ENCODE assay signal across 24 mouse cellular contexts in genomic region chr6:8130149-8130548, GRCm38 (mm10).
DNase-seq lines count a peak whose midpoint lies in the region; ATAC-seq lines count a peak whose summit lies in the region.
"Had no signal": no experiment of that assay in that cellular context is flagged by ENCODE, and none has a peak within 500 bp of the region (broad histone marks: within the 10 kb centered on the region; RNA-seq: fewer than 3 reads in every experiment).

No protein-coding gene starts in this region.

- H3K4me2 ChIP-seq in forebrain, embryonic 13.5 days, result no peak overlapping the region
- no peak overlapping the region for H3K4me2 ChIP-seq in hindbrain, embryonic 11.5 days (replicated peaks; ENCODE audit: low read depth, low read length)
- H3K4me2 ChIP-seq in hindbrain, embryonic 12.5 days (replicated peaks), result no peak overlapping the region
- no peak overlapping the region for H3K4me2 ChIP-seq in lung, embryonic 15.5 days
- H3K4me2 ChIP-seq: embryonic facial prominence, embryonic 12.5 days; forebrain, embryonic 12.5 days; forebrain, embryonic 15.5 days had no signal

- H3K4me3 ChIP-seq in forebrain, embryonic 10.5 days, result no peak overlapping the region
- H3K4me3 ChIP-seq in forebrain, embryonic 13.5 days, result no peak overlapping the region
- H3K4me3 ChIP-seq in hindbrain, embryonic 11.5 days (ENCODE audit: low read depth, low read length), result no peak overlapping the region
- H3K4me3 ChIP-seq in hindbrain, embryonic 12.5 days, result no peak overlapping the region
- H3K4me3 ChIP-seq in lung, embryonic 15.5 days, result no peak overlapping the region
- no peak overlapping the region for H3K4me3 ChIP-seq in limb, embryonic 10.5 days
- H3K4me3 ChIP-seq: embryonic facial prominence, embryonic 10.5 days; embryonic facial prominence, embryonic 12.5 days; forebrain, embryonic 12.5 days; forebrain, embryonic 15.5 days had no signal

- 0 out of 2 replicates have a peak overlapping the region, but pooled peaks have one; percentile 15 for H3K27ac ChIP-seq in forebrain, embryonic 10.5 days
- no peak overlapping the region for H3K27ac ChIP-seq in forebrain, embryonic 13.5 days
- H3K27ac ChIP-seq in hindbrain, embryonic 11.5 days (ENCODE audit: low read depth, low read length), result no peak overlapping the region
- H3K27ac ChIP-seq in hindbrain, embryonic 12.5 days, result no peak overlapping the region
- H3K27ac ChIP-seq in lung, embryonic 15.5 days, result no peak overlapping the region
- peak overlapping the region; percentile 36 for H3K27ac ChIP-seq in limb, embryonic 10.5 days
- H3K27ac ChIP-seq: embryonic facial prominence, embryonic 10.5 days; embryonic facial prominence, embryonic 12.5 days; forebrain, embryonic 12.5 days; forebrain, embryonic 15.5 days had no signal

- H3K9me3 ChIP-seq in forebrain, embryonic 10.5 days, result no peaks in the 10 kb centered on the region
- H3K9me3 ChIP-seq in forebrain, embryonic 13.5 days (replicated peaks), result no peaks in the 10 kb centered on the region
- no peaks in the 10 kb centered on the region for H3K9me3 ChIP-seq in hindbrain, embryonic 11.5 days (ENCODE audit: control insufficient read depth, low read length)
- no peaks in the 10 kb centered on the region for H3K9me3 ChIP-seq in hindbrain, embryonic 12.5 days (replicated peaks)
- no peaks in the 10 kb centered on the region for H3K9me3 ChIP-seq in lung, embryonic 15.5 days
- H3K9me3 ChIP-seq in limb, embryonic 10.5 days (replicated peaks), result no peaks in the 10 kb centered on the region
- H3K9me3 ChIP-seq: embryonic facial prominence, embryonic 10.5 days; embryonic facial prominence, embryonic 12.5 days; forebrain, embryonic 12.5 days; forebrain, embryonic 15.5 days; G1E had no signal

- no peak for ATAC-seq in forebrain, embryonic 13.5 days
- peak; percentile 40; the same call in 1 of the 2 replicates for ATAC-seq in hindbrain, embryonic 11.5 days (ENCODE audit: low FRiP score)
- ATAC-seq in hindbrain, embryonic 12.5 days (ENCODE audit: low FRiP score), result no peak
- peak; percentile 59; the same call in 1 of the 2 replicates for ATAC-seq in lung, embryonic 15.5 days (ENCODE audit: borderline replicate concordance, extremely low read depth, low FRiP score, low TSS enrichment)
- ATAC-seq: activated CD4-positive, CD25-positive, alpha-beta regulatory T cell, adult 4 months; CD4-positive, CD25-positive, alpha-beta regulatory T cell, adult 4 months; forebrain, embryonic 15.5 days; Patski had no signal

- no peaks in the 10 kb centered on the region for H3K36me3 ChIP-seq in forebrain, embryonic 10.5 days (replicated peaks)
- H3K36me3 ChIP-seq in forebrain, embryonic 13.5 days (ENCODE audit: poor library complexity, severe bottlenecking), result no peaks in the 10 kb centered on the region
- H3K36me3 ChIP-seq in hindbrain, embryonic 11.5 days (ENCODE audit: control insufficient read depth, insufficient read depth, low read length), result no peaks in the 10 kb centered on the region
- no peaks in the 10 kb centered on the region for H3K36me3 ChIP-seq in hindbrain, embryonic 12.5 days
- H3K36me3 ChIP-seq in lung, embryonic 15.5 days, result no peaks in the 10 kb centered on the region
- no peaks in the 10 kb centered on the region for H3K36me3 ChIP-seq in limb, embryonic 10.5 days
- H3K36me3 ChIP-seq: embryonic facial prominence, embryonic 10.5 days; embryonic facial prominence, embryonic 12.5 days; forebrain, embryonic 12.5 days; forebrain, embryonic 15.5 days; G1E had no signal

- 69% methylated on average over 7 of the region's 7 CpGs for WGBS in forebrain, embryonic 10.5 days
- 84% methylated on average over 7 of the region's 7 CpGs for WGBS in forebrain, embryonic 13.5 days
- 64% methylated on average over 7 of the region's 7 CpGs for WGBS in hindbrain, embryonic 11.5 days
- WGBS in hindbrain, embryonic 12.5 days, result 77% methylated on average over 7 of the region's 7 CpGs
- 63% methylated on average over 7 of the region's 7 CpGs for WGBS in lung, embryonic 15.5 days
- 81% methylated on average over 7 of the region's 7 CpGs for WGBS in limb, embryonic 10.5 days

- no peaks in the 10 kb centered on the region for H3K27me3 ChIP-seq in forebrain, embryonic 10.5 days (ENCODE audit: poor library complexity, severe bottlenecking)
- no peaks in the 10 kb centered on the region for H3K27me3 ChIP-seq in forebrain, embryonic 13.5 days
- no peaks in the 10 kb centered on the region for H3K27me3 ChIP-seq in hindbrain, embryonic 11.5 days (ENCODE audit: control insufficient read depth, insufficient read depth, low read length)
- H3K27me3 ChIP-seq in hindbrain, embryonic 12.5 days, result no peaks in the 10 kb centered on the region
- H3K27me3 ChIP-seq in lung, embryonic 15.5 days, result no peaks in the 10 kb centered on the region
- no peaks in the 10 kb centered on the region for H3K27me3 ChIP-seq in limb, embryonic 10.5 days (ENCODE audit: low read depth, poor library complexity, severe bottlenecking)
- H3K27me3 ChIP-seq: CH12.LX; embryonic facial prominence, embryonic 12.5 days; forebrain, embryonic 12.5 days; forebrain, embryonic 15.5 days; Patski had no signal

- H3K9ac ChIP-seq in forebrain, embryonic 13.5 days, result no peak overlapping the region
- no peak overlapping the region for H3K9ac ChIP-seq in hindbrain, embryonic 11.5 days (ENCODE audit: low read depth, low read length)
- no peak overlapping the region for H3K9ac ChIP-seq in hindbrain, embryonic 12.5 days
- H3K9ac ChIP-seq in lung, embryonic 15.5 days, result no peak overlapping the region
- H3K9ac ChIP-seq: embryonic facial prominence, embryonic 12.5 days; forebrain, embryonic 12.5 days; forebrain, embryonic 15.5 days had no signal

- DNase-seq in forebrain, embryonic 10.5 days (ENCODE audit: extremely low spot score, low spot score), result no peak
- no peak for DNase-seq in hindbrain, embryonic 11.5 days (ENCODE audit: low spot score)
- DNase-seq in lung, postnatal 36 days, result no peak
- DNase-seq in limb, embryonic 10.5 days (ENCODE audit: low spot score), result no peak
- DNase-seq: adrenal gland, adult 8-10 months; adrenal gland, postnatal 14 days; adrenal gland, postnatal 36 days; B cell, adult 2 months; cerebellum, adult 11-12 months; cerebellum, adult 2 months; cerebellum, adult 9-10 months; cerebellum, postnatal 25 days had no signal

- 0 out of 2 replicates have a peak, but pooled peaks cover 8% of the 10 kb centered on the region for H3K4me1 ChIP-seq in forebrain, embryonic 10.5 days
- 0 out of 2 replicates have a peak, but pooled peaks cover 3% of the 10 kb centered on the region for H3K4me1 ChIP-seq in forebrain, embryonic 13.5 days
- H3K4me1 ChIP-seq in hindbrain, embryonic 11.5 days (replicated peaks; ENCODE audit: control insufficient read depth, insufficient read depth, low read length), result no peaks in the 10 kb centered on the region
- no peaks in the 10 kb centered on the region for H3K4me1 ChIP-seq in hindbrain, embryonic 12.5 days
- no peaks in the 10 kb centered on the region for H3K4me1 ChIP-seq in lung, embryonic 15.5 days
- H3K4me1 ChIP-seq in limb, embryonic 10.5 days, result peaks cover 6% of the 10 kb centered on the region; the same call in 1 of the 2 replicates
- H3K4me1 ChIP-seq: embryonic facial prominence, embryonic 10.5 days; embryonic facial prominence, embryonic 12.5 days; forebrain, embryonic 12.5 days; forebrain, embryonic 15.5 days had no signal

Comparison
In these comparisons a context has a peak if more than half of its experiments do, and no peak if none do; other contexts are left out.
1. H3K27ac ChIP-seq: peak in forebrain, embryonic 10.5 days (single experiment) and limb, embryonic 10.5 days (single experiment); none in forebrain, embryonic 13.5 days (single experiment), hindbrain, embryonic 11.5 days (single experiment), hindbrain, embryonic 12.5 days (single experiment) and lung, embryonic 15.5 days (single experiment).
2. ATAC-seq: peak in hindbrain, embryonic 11.5 days (single experiment) and lung, embryonic 15.5 days (single experiment); none in forebrain, embryonic 13.5 days (single experiment) and hindbrain, embryonic 12.5 days (single experiment).